Mouse (Mus musculus) layer of hippocampus, adult 9-10 months (tissue): ENCODE results near the gene Prr5l.

Source experiments
- DNase-seq: peaks from one replicate; pipeline ENCODE4 v3.0.0; 2022; ENCODE audit warnings: low spot score

The Prr5l gene

DNA sequence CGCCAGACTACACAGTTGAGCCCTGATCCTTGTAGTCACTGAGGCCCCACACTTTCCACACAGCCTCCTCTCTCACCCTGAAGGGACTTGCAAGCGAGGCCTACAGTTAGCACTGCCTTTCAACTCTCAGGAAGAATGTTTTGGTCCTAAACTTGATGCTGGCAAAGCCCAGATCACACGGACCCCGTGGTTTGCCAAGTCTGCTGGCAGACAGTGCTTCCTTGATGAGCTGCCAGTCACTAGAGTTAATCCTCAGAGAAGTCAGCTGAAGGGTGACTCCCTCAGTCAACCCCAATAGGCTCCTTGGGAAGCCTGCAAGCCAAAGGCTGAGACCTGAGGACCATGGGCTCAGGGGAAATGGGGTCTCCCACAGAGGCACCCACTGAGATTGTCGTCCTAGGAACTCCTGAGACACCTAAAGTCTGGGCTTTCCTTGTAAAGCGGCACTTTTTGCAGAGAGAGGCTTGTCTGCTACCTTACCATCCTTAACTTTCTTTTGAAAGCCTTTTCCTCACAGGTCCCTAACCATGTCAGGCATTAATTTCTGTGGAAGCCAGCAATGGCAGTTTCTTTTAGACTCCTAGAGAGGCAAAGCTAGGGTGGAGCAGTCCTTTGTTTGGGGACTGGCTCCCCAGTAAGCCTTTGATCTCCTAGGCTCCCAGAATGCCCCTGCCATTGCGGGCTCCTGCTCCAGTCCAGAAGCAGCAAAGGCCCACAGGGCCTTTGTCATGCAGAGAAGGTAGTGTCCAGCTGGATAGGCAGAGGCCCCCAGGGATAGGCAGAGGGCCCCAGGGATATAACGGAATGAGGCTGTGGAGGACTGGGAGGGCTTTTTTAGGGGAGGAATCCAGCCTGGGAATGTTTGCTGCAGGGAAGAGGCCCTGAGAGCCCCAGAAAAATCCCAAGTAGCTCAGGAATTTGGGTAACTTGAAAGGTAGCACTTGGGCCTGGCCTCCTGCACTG lies 160.2 kb downstream of the Prr5l start:
- no peak for DNase-seq

GRCm38 (mm10) chr2:101721835-101722234 lies 161.0 kb downstream of the Prr5l start:
- no peak for DNase-seq

DNA sequence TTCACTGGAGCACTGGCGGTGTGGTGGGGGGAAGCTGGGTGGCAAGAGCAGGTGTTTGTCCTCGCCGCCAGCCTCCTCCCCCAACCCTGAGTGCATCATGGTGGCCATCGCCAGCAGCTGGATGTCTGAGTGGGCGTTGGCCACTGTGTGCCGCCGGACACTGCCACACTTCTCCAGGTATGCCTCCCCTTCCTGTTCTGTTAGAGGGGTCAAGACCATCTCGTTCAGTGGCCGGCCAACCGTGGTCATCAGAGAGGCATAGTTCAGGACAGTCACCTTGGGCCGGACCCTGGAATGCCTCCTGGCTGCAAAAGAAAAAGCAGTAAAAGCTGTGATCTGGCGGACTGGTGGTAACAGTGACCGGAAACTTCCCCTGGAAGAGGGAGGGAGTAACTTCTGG lies 165.7 kb downstream of the Prr5l start:
- DNase-seq, result no peak

DNA sequence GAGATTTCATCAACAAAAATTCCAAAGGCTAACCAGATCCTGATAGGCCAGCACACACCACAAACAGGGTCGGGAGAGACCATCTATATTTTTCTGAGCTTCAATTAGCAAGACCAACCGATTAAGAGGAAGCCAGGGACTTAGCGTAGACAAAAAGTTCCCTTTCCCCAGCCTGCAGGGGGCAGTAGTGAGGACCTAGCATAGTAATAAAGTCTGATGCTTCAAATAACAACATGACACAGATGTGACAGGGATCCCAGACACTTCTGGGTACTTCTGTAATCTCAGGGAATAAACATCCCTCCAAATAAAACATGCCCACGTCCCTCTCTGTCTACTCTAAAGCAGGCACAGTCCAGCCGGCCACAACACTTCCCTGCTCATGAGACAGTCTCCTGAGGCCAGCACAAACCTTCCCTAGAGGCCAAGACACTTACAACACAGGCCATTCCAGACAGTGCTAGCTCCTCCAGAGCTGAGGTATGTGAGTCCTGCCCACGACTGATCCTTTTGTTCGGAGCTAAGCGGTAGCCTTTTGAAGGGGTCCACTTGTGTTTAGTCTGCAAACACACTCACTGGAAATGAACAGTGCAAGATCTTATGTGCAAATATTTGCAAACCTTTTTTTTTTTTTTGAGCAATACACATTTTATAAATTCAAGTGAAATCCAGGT lies 167.0 kb downstream of the Prr5l start:
- DNase-seq, result no peak

- no peak for DNase-seq
Measured at GRCm38 (mm10) chr2:101711608-101712007, 171.2 kb downstream of the Prr5l start.

GRCm38 (mm10) chr2:101705941-101706485 lies 176.8 kb downstream of the Prr5l start:
- DNase-seq, result no peak

DNA sequence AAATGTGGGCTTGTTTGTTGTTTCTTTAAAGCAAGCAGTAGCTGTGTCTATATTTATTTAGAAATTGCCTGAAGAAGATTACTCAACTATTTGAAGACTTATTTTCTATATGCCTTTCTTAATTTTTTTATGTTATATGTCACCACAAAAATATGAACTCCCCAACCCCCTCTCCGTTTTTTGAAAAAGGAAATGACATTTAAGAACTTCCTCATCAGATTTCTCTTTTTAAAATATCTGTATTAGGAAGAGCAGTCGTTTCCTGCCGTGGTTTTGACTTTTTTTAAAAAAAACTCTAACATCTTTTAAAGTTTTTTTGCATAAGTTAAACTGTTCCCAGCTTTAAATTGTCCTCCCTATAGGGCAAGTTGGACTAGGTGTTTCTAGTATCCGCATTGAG lies 183.5 kb downstream of the Prr5l start:
- no peak for DNase-seq

GRCm38 (mm10) chr2:101695584-101695983 lies 187.2 kb downstream of the Prr5l start:
- no peak for DNase-seq

DNA sequence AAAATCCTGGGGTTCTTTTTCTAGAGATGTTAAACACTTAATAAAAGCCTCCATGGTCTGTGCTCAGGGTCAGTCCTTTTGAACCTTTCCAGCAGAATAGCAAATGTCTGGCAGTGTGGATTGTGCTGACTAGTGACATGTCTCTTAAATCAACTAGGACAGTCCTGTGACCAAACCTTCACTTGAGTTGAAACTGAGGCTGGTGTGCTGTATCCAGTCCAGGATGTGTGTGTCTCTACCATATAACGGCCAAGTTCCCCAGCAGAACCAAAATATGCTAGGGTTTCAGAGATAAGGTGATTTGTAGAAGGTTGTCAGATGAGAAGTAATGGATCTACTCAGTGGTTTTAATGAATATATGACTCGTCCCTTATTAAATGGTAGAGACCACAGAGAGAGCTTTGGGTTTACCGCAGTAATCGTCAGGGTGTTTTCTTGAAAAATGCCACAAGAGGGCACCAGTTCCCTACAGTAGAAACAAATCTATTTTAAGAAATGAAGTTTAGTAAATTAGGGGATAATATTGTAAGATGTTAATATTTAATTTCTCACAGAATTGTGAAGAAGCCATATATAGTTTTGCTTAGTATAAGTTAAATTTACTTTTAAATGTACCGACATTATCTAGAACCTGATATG lies 189.1 kb downstream of the Prr5l start:
- DNase-seq, result no peak

DNA sequence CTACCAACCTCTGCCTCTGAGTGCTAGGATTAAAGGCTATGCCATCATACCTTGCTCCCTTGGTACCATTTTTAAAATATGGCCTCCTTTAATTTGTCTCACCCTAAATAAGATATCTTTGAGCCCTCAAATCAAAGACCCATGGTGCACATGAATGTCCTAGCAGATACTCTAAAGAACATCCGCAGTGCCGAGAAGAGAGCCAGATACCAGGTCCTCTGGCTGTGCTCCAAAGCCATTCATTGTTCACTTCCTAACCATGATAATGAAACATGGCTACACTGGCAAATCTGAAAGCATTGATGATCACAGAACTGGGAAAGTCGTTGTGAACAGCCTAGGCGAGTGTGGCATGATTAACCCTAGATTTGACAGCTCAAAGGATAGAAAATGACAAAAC lies 189.8 kb downstream of the Prr5l start:
- no peak for DNase-seq

GRCm38 (mm10) chr2:101690252-101690827 lies 192.5 kb downstream of the Prr5l start:
- no peak for DNase-seq

- DNase-seq, result no peak
Measured at GRCm38 (mm10) chr2:101688011-101688410, 194.8 kb downstream of the Prr5l start.

DNA sequence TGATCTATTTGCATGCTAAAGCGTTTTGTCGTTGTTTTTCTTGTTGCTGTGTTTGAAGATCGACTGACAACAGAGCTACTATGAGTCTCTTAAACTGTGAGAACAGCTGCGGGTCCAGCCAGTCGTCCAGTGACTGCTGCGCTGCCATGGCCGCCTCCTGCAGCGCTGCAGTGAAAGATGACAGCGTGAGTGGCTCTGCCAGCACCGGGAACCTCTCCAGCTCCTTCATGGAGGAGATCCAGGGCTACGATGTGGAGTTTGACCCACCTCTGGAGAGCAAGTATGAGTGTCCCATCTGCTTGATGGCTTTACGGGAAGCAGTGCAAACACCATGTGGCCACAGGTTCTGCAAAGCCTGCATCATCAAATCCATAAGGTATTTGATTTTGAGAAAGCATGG lies 198.4 kb downstream of the Prr5l start:
- DNase-seq, result no peak

DNA sequence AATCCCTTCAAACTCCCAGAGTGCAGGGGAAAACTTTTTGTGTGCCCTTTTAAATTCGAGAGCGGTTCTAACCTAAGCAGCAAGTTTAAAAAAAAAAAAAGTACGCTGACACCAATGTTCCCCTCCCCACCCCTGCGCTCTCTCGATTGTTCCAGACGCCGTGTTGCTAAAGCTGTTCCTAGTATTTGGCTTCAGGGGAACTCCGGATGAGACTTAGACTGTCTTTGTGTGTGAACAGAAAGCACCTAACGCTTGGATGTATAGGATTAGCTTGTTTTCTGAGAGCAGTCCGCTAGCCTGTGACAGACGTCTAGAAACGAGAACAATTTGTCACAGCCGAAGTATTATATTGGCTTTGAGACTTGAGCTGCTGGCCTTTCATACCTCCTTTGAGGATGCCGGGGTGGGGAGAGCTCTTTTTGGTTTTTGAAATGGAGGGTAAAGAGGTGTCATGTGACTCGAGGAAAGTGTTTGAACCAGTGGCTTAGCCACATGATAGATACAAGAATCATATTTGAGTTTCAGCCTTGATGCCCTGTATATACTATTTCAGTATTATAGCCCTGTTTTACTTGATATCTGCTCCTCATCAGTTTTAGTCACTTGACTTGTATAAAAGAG lies 203.6 kb downstream of the Prr5l start:
- DNase-seq, result no peak

DNA sequence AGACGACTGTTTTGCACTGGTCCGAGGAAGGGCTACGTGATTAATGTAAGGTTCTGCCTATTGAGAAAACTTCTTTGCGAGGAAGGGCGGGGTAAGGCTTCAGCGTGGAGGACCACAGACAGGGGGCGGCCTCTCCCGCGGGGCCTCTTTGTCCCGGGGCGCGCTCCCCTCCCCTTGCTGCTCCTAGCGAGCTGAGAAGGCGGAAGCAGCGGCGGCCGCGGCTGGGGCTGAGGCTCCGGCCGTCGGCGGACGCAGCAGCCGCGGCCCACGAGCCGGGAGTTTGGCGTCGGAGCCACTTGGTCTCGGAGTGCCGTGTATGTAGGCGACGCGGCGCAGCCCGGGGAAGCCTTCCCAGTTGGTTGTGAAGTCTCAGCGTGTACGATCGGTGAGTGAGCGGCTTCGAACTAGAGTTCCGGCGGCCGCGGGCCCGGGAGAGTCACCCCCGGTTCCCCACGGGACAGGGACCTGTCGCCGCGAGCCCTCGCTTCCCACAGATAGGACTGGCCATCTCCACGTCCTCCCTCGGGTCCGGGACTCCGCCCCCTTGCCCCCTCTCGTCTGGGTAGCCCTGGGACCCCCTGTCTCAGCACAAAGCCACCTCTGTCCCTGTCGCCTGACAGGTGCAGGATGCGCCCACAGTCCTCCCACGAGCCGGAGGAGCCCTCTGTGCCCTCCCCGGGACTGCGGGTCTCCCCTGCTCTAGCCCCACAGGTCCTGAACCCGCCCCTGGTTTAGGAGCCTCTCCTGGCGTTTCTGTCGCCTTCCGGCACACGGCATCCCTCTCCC lies 204.4 kb downstream of the Prr5l start, which contains the start of gene Traf6:
Traf6 (plus strand) TSS at position 194 of the 786 bp plus-strand sequence.
- DNase-seq, result peak; percentile 55

- DNase-seq, result no peak
Measured at GRCm38 (mm10) chr2:101673547-101673946, 209.3 kb downstream of the Prr5l start.

DNA sequence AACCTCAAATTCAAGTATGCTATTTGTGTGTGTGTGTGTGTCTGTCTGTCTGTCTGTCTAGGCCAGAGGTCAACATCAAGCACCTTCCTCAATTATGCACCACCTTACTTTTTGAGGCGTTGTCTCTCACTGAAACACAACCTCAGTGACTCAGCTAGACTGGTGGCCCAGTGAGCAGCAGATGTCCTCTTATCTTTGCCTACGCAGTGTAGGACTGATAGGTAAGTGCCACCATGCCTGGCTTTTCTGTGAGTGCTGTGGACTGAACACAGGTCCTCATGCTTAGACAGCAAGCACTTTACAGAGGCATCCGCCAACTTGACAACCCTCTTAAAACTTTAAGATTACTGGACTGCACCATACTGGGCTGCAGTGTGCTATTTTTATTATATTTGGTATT lies 214.1 kb downstream of the Prr5l start:
- no peak for DNase-seq

GRCm38 (mm10) chr2:101665703-101666092 lies 217.1 kb downstream of the Prr5l start:
- no peak for DNase-seq

DNA sequence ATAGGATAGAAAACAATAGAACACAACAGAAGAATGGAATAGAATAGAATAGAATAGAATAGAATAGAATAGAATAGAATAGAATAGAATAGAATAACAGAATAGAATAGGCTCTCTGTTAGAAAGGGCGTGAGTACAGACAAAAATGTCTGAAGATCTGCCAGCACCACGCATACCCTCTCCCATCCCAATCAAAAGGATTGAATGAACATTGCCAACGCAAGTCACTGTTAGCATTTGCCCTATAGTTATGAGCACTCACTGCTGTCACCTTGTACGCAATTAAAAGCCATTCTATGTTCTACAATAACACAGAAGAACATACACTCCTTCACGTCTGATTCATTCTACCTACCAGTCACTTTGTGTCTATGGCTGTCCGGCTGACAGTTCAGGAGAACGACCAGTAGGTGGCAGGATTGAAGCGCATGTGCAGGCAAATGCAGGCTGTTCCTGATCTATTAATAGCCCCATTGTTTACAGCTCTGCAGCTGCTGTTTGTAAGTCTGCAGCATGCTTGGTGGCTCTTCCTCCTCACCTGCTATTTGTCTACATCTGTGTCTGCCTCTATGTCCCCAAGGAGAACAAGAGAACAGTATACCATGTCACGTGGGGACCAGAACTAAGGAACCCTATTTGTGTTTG lies 217.6 kb downstream of the Prr5l start:
- peak; percentile 89 for DNase-seq
